Mouse (Mus musculus): Measurements from ENCODE around the gene Ankrd44.

- TF ChIP-seq GATA1 (IDR thresholded peaks at IDR 0.05; ENCODE audit: borderline replicate concordance, low read length) (no peak), FLI1 (IDR thresholded peaks at IDR 0.05; ENCODE audit: low read length) (no peak)
These were observed 159.0 kb downstream of the Ankrd44 start for GRCm38 (mm10) chr1:54767221-54767620.

Data from megakaryocyte, embryonic 14.5 days (primary cell).